Mouse (Mus musculus) hindbrain, embryonic 16.5 days (tissue): ENCODE measurements around the gene Gm5426. TPM values are rescaled to one million over a fixed set of nuclear protein-coding genes. Genes with fewer than 3 reads are reported as not detected.

ENCODE experiments used
- ATAC-seq: fragments of 200-750 bp; cut with Nextera tagmentation; 2 replicates; pipeline ENCODE4 v1.8.0; 2017; ENCODE audit warnings: moderate TSS enrichment, moderate library complexity
- H3K27ac ChIP-seq: fragments of 300-500 bp; sonication (generic); 2 replicates; pipeline ENCODE4 v1.5.1; 2014; ENCODE audit warnings: low read depth, mild to moderate bottlenecking, control low read depth, low read length, moderate library complexity
- H3K27me3 ChIP-seq: fragments of 300-500 bp; sonication (generic); replicated peaks from 2 replicates; pipeline ENCODE4 v1.6.1; 2014; ENCODE audit warnings: low read length; ENCODE audit not compliant: control insufficient read depth, insufficient read depth
- H3K36me3 ChIP-seq: fragments of 300-500 bp; sonication (generic); 2 replicates; pipeline ENCODE4 v1.6.1; 2014; ENCODE audit warnings: mild to moderate bottlenecking, low read length, moderate library complexity, mixed read lengths; ENCODE audit not compliant: control insufficient read depth, insufficient read depth
- H3K4me1 ChIP-seq: fragments of 300-500 bp; sonication (generic); 2 replicates; pipeline ENCODE4 v1.6.1; 2014; ENCODE audit warnings: low read depth, low read length; ENCODE audit not compliant: control insufficient read depth, insufficient read depth
- H3K4me2 ChIP-seq: fragments of 300-500 bp; sonication (generic); 2 replicates; pipeline ENCODE4 v1.6.1; 2014; ENCODE audit warnings: mild to moderate bottlenecking, low read length, control low read depth, moderate library complexity
- H3K4me3 ChIP-seq: fragments of 300-500 bp; sonication (generic); 2 replicates; pipeline ENCODE4 v1.5.1; 2014; ENCODE audit warnings: mild to moderate bottlenecking, low read length, control low read depth, moderate library complexity
- H3K9ac ChIP-seq: fragments of 300-500 bp; sonication (generic); 2 replicates; pipeline ENCODE4 v1.6.1; 2014; ENCODE audit warnings: low read depth, mild to moderate bottlenecking, control low read depth, low read length, moderate library complexity
- H3K9me3 ChIP-seq: fragments of 300-500 bp; sonication (generic); 2 replicates; pipeline ENCODE4 v1.6.1; 2014; ENCODE audit warnings: mild to moderate bottlenecking, low read length, moderate library complexity; ENCODE audit not compliant: control insufficient read depth
- WGBS: fragments of 180-500 bp; shearing (Covaris S2); extraction: QIAGEN DNeasy Blood & Tissue Kit; methylation state at CpG from one replicate; pipeline ENCODE4 v1.1.7; 2014; 5-methylcytosine and 5-hydroxymethylcytosine counted together
- polyA plus RNA-seq: library from polyadenylated mRNA; unstranded; fragments of >200 nt; fragmentation: Nextera tagmentation; extraction: Ambion mirVana; gene quantifications from 2 replicates; pipeline ENCODE4 v1.2.1, GENCODE M21; 2015

Gm5426 gene
- polyA plus RNA-seq, 1 experiment from 2014 or later = not detected

DNA sequence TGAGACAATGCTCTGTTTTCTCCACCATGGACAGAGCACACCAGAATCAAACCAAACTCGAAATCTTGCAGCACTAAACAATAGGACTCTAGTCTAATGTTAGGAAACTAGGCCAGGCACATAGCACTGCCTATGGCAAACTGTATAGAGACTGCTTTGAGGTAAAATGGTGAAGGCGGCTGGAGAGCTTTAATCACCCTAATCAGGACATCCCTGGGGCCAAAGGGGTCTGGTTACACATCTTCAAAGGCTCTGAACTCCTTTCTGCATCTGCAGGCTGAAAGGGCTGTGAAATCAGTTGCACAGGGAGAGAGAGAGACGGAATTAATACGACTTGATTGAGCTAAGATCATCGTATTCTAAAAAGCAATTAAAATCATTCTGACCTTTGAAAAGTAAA, 16.9 kb downstream of the Gm5426 start:
- Histone ChIP-seq H3K4me3 (no peak overlapping the region), H3K9me3 (no peaks in the 10 kb centered on the region), H3K9ac (no peak overlapping the region), H3K27me3 (no peaks in the 10 kb centered on the region), H3K4me1 (no peaks in the 10 kb centered on the region; the same call in 1 of the 2 replicates), H3K4me2 (no peak overlapping the region), H3K36me3 (no peaks in the 10 kb centered on the region), H3K27ac (no peak overlapping the region)
- no peak for ATAC-seq
- WGBS = 55% methylated on average over 5 of the region's 5 CpGs

DNA sequence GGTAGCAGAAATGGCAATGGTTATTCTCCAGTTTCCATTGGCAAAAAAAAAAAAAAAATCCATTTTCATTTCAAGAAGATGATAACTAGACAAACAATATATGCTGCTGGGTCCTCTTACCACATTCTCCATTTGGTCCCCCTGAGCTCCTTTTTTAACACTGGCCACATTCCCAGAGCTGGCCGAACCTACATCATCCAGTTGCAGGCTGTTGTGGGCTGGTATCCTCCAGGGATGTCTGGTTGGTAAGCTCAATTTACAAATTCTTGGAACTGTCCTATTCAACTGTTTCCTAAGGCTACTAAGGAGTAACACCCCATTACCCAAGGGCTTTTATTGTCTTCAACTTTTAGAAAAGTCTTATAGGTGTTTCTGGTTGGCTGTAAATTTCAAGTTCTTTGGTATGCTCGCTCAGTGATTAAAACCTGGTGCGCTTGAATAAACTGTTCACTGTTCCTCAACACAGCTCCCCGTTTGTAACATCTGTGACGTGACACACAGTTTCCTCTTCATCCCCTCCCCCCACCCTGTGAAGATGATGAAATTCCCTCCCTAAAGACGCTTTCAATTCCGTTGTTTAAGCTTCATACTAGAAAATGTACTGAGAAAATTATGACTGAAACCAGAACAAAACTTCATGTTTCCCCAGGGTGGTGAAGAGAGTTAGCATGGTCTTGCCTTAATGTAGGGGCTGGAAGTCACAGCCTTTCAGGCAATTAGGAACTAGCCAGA, 26.7 kb downstream of the Gm5426 start:
- Histone ChIP-seq H3K27me3 (no peaks in the 10 kb centered on the region), H3K4me2 (no peak overlapping the region), H3K4me3 (no peak overlapping the region), H3K9me3 (no peaks in the 10 kb centered on the region), H3K4me1 (no peaks in the 10 kb centered on the region), H3K27ac (no peak overlapping the region), H3K9ac (no peak overlapping the region), H3K36me3 (no peaks in the 10 kb centered on the region)
- no peak for ATAC-seq
- 92% methylated on average over 7 of the region's 7 CpGs for WGBS

DNA sequence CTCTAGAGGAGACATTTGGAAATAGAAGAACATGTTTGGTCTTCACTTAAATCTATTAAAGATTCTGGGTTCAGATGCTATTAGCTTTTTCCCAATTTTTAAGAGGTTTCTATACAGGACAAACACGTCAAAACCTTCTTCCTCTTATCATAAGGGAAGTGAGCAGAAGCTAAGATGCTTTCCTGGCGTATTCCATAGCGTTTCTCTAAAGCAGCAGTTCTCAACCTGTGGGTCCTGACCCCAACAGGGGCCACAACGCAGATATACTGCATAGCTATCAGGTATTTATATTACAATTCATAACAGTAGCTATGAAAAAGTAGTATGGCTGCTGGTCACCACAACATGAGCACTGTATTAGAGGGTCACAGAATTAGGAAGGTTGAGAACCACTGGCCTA, 27.4 kb downstream of the Gm5426 start:
- Histone ChIP-seq H3K36me3 (no peaks in the 10 kb centered on the region), H3K9me3 (no peaks in the 10 kb centered on the region), H3K4me2 (no peak overlapping the region), H3K9ac (no peak overlapping the region), H3K27ac (no peak overlapping the region), H3K4me1 (no peaks in the 10 kb centered on the region), H3K4me3 (no peak overlapping the region), H3K27me3 (no peaks in the 10 kb centered on the region)
- 91% methylated on average over 4 of the region's 4 CpGs for WGBS
- ATAC-seq = no peak

DNA sequence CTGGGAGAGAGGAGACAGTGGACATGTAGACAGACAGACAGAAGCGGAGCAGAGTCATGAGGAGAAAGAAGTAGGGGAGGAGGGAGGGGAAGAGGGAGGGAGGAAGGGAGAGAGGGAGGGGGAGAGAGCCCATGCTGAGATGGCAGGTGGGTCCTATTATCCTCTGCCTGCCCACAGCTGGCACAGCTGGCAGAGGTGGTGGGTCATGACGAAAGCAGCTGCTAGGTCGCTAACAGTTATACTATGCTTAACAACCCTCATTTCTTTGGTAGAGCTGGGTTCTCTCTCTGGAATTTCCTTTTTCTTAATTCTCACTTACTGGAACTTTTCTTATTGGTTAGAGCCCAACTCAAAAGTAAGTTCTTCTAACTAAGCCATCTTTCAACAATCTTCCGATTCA, 28.9 kb downstream of the Gm5426 start:
- H3K4me1 ChIP-seq = no peaks in the 10 kb centered on the region

DNA sequence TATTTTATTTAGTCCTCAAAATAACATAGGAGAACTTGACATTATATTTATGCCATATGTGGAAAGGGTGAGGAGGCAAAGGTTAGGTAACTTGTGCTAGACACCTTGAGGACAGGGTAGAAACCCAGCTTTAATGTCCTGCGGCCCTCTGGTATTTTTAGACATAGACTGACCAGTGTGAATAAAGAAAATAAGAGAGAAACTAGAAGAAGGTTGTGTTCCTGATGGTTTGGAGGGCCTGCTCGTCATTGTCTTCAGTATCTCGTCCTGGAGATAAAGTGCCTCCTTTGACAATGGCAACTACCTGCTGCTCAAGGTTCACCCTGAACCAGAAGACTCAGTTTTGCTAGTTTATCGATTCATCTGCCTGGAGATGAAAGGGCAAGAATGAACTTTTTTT, 32.6 kb downstream of the Gm5426 start:
- Histone ChIP-seq H3K9me3 (no peaks in the 10 kb centered on the region), H3K4me1 (no peaks in the 10 kb centered on the region), H3K36me3 (no peaks in the 10 kb centered on the region), H3K4me2 (no peak overlapping the region), H3K27me3 (no peaks in the 10 kb centered on the region), H3K9ac (no peak overlapping the region), H3K4me3 (no peak overlapping the region), H3K27ac (no peak overlapping the region)
- 93% methylated on average over 4 of the region's 4 CpGs for WGBS
- ATAC-seq = no peak

More for the DNA sequence above, 28.9 kb downstream of the Gm5426 start:
- H3K9ac ChIP-seq = no peak overlapping the region
- no peak overlapping the region for H3K27ac ChIP-seq
- H3K4me2 ChIP-seq = no peak overlapping the region
- H3K36me3 ChIP-seq = no peaks in the 10 kb centered on the region
- H3K9me3 ChIP-seq = no peaks in the 10 kb centered on the region
- no peak for ATAC-seq
- H3K4me3 ChIP-seq = no peak overlapping the region
- H3K27me3 ChIP-seq = no peaks in the 10 kb centered on the region
- 86% methylated on average over 4 of the region's 4 CpGs for WGBS

DNA sequence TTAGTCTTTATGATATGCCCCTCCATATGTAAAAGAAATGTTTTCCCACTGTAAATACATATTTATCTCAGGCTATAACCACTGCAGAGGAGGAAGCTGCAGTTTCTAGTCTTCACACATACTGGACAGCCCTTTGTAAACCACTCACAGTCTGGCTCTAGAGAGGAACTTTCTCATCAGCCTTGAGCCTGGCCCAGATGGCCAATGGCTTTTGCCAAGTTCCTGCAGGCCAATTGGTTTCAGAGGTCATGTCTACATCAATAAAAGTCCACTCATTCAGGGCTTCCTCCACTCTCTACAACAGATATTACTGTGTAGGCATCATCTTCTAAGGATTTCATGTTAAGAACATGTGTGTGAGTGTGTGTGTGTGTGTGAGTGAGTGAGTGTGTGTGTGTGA, 35.1 kb downstream of the Gm5426 start:
- H3K36me3 ChIP-seq = no peaks in the 10 kb centered on the region
- no peaks in the 10 kb centered on the region for H3K27me3 ChIP-seq
- no peak for ATAC-seq
- H3K4me2 ChIP-seq = no peak overlapping the region
- no peak overlapping the region for H3K4me3 ChIP-seq
- no peaks in the 10 kb centered on the region for H3K4me1 ChIP-seq
- no peak overlapping the region for H3K9ac ChIP-seq
- no peak overlapping the region for H3K27ac ChIP-seq
- no peaks in the 10 kb centered on the region for H3K9me3 ChIP-seq

DNA sequence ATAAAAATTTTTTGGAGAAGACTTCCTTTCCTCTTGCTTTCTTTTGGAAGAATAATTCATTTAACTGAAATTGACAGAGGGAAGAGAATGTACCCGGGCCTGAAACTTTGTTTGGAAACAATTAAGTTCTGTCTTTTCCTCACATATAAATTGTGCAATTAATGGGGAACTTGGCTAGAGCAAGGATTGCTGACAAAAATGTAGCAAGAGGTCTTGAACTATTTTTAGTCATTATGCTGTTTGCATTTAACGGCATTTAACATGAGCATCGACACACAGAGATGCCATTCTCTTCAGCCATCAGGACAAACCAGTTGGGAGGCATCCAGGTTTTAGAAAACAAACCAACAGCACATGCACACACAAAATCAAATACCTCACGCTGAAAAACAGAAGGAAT, 36.6 kb downstream of the Gm5426 start:
- no peak overlapping the region for H3K4me3 ChIP-seq
- ATAC-seq = no peak

DNA sequence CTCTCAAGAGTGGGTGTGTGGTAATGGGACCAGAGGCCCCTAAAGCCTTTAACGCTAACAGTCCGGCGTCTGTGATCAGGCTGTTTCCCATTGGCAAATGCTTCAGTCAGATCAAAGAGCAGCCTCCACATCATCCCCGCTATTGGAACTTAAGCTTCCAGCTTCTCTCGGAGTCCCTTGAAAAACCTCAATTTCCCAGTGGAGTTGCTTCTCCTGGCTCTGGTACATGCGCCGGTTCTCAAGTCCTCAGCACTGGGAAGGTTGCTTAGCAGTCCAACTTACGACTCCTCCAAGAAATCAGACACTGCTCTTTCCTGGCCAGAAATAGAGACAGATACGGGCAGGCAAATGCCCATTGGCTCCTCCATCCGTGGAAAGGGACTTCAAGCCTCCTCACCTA, 37.4 kb downstream of the Gm5426 start:
- Histone ChIP-seq H3K36me3 (no peaks in the 10 kb centered on the region), H3K4me1 (no peaks in the 10 kb centered on the region), H3K27ac (no peak overlapping the region), H3K27me3 (no peaks in the 10 kb centered on the region), H3K9me3 (no peaks in the 10 kb centered on the region), H3K4me2 (no peak overlapping the region), H3K4me3 (no peak overlapping the region), H3K9ac (no peak overlapping the region)
- 81% methylated on average over 10 of the region's 10 CpGs for WGBS
- no peak for ATAC-seq

More for the DNA sequence above, 36.6 kb downstream of the Gm5426 start:
- Histone ChIP-seq H3K9me3 (no peaks in the 10 kb centered on the region), H3K9ac (no peak overlapping the region), H3K4me2 (no peak overlapping the region), H3K4me1 (no peaks in the 10 kb centered on the region), H3K27ac (no peak overlapping the region), H3K36me3 (no peaks in the 10 kb centered on the region), H3K27me3 (no peaks in the 10 kb centered on the region)
- WGBS = 65% methylated on average over 4 of the region's 4 CpGs

DNA sequence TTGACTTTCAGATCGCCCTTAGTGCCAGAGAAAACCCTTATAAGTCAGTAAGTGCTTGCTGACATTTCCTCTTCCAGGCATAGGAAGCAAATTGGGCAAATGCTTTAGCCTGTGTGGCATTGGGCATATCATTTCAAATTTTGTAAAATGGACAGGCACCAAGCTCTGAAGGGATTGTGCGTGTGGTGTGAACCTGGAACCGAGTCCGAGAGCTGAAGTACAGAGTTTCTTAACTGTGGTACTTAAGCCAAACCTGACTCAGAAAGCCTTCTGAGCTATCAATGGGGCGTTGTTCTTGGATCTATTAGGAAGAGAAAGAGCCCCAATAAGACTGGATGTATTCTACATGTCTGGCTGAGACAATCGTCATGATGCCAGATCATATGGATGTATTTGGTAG, 40.5 kb downstream of the Gm5426 start:
- WGBS = 92% methylated on average over 6 of the region's 6 CpGs
- no peak overlapping the region for H3K4me2 ChIP-seq

More for the DNA sequence above, 40.5 kb downstream of the Gm5426 start:
- Histone ChIP-seq H3K36me3 (no peaks in the 10 kb centered on the region), H3K9me3 (no peaks in the 10 kb centered on the region), H3K9ac (no peak overlapping the region), H3K27ac (no peak overlapping the region), H3K27me3 (no peaks in the 10 kb centered on the region), H3K4me1 (no peaks in the 10 kb centered on the region), H3K4me3 (no peak overlapping the region)
- no peak for ATAC-seq
